Mouse (Mus musculus) adipose tissue, adult 10 weeks (tissue): ENCODE data around the gene Vmn1r169. TPM values are rescaled to one million over a fixed set of nuclear protein-coding genes. Genes with fewer than 3 reads are reported as not detected.

Experiments used
- polyA plus RNA-seq: library from polyadenylated mRNA; stranded (reverse); fragments of 350-450 nt; fragmentation: Illumina TruSeq; extraction: RNeasy Lipid Tissue Mini Kit (QIAGEN cat#74804); gene quantifications from one replicate; pipeline ENCODE4 v1.2.3, GENCODE M21; 2014; ENCODE audit warnings: low read depth, low replicate concordance

Gene Vmn1r169
- polyA plus RNA-seq: not detected

DNA sequence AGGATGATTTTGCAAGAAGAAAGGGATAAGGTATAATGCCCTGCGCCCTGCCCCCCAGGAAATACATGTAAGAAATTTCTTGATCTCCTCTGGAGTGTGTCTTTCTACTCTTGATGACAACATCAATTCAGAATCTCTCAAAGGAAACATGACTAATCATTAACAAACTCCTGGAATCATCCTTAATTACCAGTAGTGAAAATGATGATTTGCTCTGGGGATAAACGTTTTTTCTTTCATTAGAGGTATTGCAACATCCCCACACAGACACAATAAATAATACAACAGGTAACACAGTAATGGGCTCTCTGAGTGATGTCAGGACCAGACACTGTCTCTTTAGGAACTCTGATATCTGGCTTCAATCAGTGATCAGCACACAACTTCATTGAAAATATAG is at the start of gene Vmn1r169:
Vmn1r169 (plus strand) TSS at position 301 of the 400 bp plus-strand sequence.

DNA sequence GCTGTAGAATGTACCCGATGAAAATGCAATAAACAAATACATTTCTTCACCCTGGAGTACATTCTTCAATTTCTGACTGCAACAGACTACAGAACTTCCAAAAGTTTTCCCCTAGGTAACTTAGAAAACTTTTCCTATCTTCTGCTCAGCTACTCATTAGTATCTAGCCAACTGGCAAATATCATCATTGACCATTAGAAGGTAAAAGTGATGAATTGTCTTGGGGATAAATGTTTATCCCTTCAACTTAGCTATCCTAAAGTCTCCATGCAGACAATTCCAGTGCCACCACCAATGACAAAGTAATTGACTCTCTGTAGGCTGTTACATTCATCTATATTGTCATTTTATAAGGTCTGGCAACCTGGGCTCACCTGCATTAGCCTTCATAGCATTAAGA is 35.9 kb upstream of the Vmn1r169 start, which contains the start of gene Vmn1r168:
Vmn1r168 (plus strand) TSS at position 301 of the 400 bp plus-strand sequence.

DNA sequence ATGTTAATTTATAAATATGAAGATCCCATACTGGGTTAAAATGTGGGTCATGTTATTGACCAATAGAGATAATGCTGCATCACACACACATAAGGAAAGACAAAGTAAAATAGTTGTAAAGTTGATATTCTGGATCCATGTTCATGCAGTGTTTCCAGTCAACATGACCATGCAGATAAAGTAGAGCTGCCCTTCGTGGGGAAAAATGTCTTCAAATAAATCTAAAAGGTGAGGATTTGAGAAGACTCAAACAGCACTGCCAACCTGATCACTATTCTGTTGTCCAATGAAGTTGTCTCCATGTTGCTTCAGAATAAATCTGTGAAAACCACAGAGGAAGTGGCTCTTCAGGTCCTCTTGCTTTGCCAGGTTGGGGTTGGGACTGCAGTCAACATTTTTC is 30.5 kb downstream of the Vmn1r169 start, which contains the start of gene Vmn1r170:
Vmn1r170 (plus strand) TSS at position 301 of the 400 bp plus-strand sequence.

Other genes starting within 250 kb of the Vmn1r169 start
- gene Nlrp5, start 189.6 kb upstream of the Vmn1r169 start, polyA plus RNA-seq: not detected
- not detected for gene Vmn1r167, start 68.3 kb upstream of the Vmn1r169 start, polyA plus RNA-seq
- gene Vmn1r168, start 35.8 kb upstream of the Vmn1r169 start, polyA plus RNA-seq: not detected
- gene Vmn1r170, start 30.6 kb downstream of the Vmn1r169 start, polyA plus RNA-seq: not detected
- gene Vmn1r171, start 55.2 kb downstream of the Vmn1r169 start, polyA plus RNA-seq: not detected
- gene Vmn1r172, start 82.8 kb downstream of the Vmn1r169 start, polyA plus RNA-seq: not detected
- not detected for gene Vmn1r173, start 125.2 kb downstream of the Vmn1r169 start, polyA plus RNA-seq
- gene Vmn1r174, start 176.7 kb downstream of the Vmn1r169 start, polyA plus RNA-seq: not detected
- not detected for gene Vmn1r175, start 235.1 kb downstream of the Vmn1r169 start, polyA plus RNA-seq